Mouse (Mus musculus) lung, embryonic 14.5 days (tissue): Measurements from ENCODE around the gene Slc46a1. TPM values are rescaled to one million over a fixed set of nuclear protein-coding genes. Genes with fewer than 3 reads are reported as not detected.
A peak's percentile ranks its signal among the peaks of the same experiment; 100 is the strongest.

Experiments used
- ATAC-seq: fragments of 200-750 bp; cut with Nextera tagmentation; 2 replicates; pipeline ENCODE4 v1.8.0; 2017; ENCODE audit warnings: mild to moderate bottlenecking, moderate TSS enrichment, moderate library complexity; ENCODE audit not compliant: insufficient read depth
- DNase-seq: peaks from one replicate; pipeline ENCODE4 v3.0.0-alpha.2; 2015
- H3K27ac ChIP-seq: fragments of 300-500 bp; sonication (generic); 2 replicates; pipeline ENCODE4 v1.5.1; 2014; ENCODE audit warnings: low read depth, mild to moderate bottlenecking, moderate library complexity
- H3K27me3 ChIP-seq: fragments of 300-500 bp; sonication (generic); 2 replicates; pipeline ENCODE4 v1.6.1; 2014; ENCODE audit warnings: low read length, control low read depth; ENCODE audit not compliant: insufficient read depth
- H3K36me3 ChIP-seq: fragments of 300-500 bp; sonication (generic); 2 replicates; pipeline ENCODE4 v1.6.1; 2014; ENCODE audit warnings: control low read depth; ENCODE audit not compliant: insufficient read depth
- H3K4me1 ChIP-seq: fragments of 300-500 bp; sonication (generic); 2 replicates; pipeline ENCODE4 v1.6.1; 2014; ENCODE audit warnings: antibody characterized with exemption, control low read depth; ENCODE audit not compliant: insufficient read depth
- H3K4me2 ChIP-seq: fragments of 300-500 bp; sonication (generic); 2 replicates; pipeline ENCODE4 v1.6.1; 2014; ENCODE audit warnings: mild to moderate bottlenecking
- H3K4me3 ChIP-seq: fragments of 300-500 bp; sonication (generic); 2 replicates; pipeline ENCODE4 v1.5.1; 2014; ENCODE audit warnings: low read depth, low read length
- H3K9ac ChIP-seq: fragments of 300-500 bp; sonication (generic); 2 replicates; pipeline ENCODE4 v1.6.1; 2014
- H3K9me3 ChIP-seq: fragments of 300-500 bp; sonication (generic); 2 replicates; pipeline ENCODE4 v1.6.1; 2016; ENCODE audit warnings: low read depth, low read length, control low read depth
- CTCF ChIP-seq: IDR thresholded peaks from 2 replicates; pipeline ENCODE4 v1.5.1; 2016; ENCODE audit warnings: antibody characterized with exemption, low read depth
- WGBS: fragments of 180-500 bp; shearing (Covaris S2); extraction: QIAGEN DNeasy Blood & Tissue Kit; methylation state at CpG from one replicate; pipeline ENCODE4 v1.1.7; 2014; 5-methylcytosine and 5-hydroxymethylcytosine counted together
- polyA plus RNA-seq: library from polyadenylated mRNA; unstranded; fragments of >200 nt; fragmentation: Nextera tagmentation; extraction: Ambion mirVana; gene quantifications from 2 replicates; pipeline ENCODE4 v1.2.1, GENCODE M21; 2014

Gene Slc46a1
- polyA plus RNA-seq, 1 experiment from 2014 or later: 14.3 TPM

DNA sequence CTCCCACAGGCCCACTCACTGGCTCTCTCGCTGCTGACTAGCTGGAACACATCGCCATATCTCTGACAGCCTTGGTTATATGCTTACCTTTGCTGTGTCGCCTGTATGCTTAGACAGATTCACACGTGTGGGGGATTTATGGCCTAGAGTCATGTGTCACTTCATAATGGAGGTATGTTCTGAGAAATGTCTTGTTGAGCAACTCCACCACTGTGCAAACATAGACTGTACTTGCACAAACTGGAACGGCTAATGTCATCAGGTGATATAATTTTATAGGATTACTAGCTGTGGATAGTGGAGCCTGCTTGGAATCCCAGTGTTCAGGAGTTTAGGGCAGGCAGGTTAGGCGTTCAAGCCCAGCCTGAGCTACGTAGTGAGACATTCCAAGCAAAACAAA is 28.3 kb upstream of the Slc46a1 start:
- Histone ChIP-seq H3K4me3 (no peak overlapping the region), H3K9ac (no peak overlapping the region), H3K9me3 (no peaks in the 10 kb centered on the region), H3K27ac (no peak overlapping the region), H3K27me3 (no peaks in the 10 kb centered on the region), H3K4me2 (no peak overlapping the region), H3K36me3 (no peaks in the 10 kb centered on the region), H3K4me1 (0 out of 2 replicates have a peak, but pooled peaks cover 3% of the 10 kb centered on the region)
- TF ChIP-seq CTCF: no peak
- DNase-seq (no peak), ATAC-seq (no peak)
- WGBS: 75% methylated on average over 7 of the region's 7 CpGs

DNA sequence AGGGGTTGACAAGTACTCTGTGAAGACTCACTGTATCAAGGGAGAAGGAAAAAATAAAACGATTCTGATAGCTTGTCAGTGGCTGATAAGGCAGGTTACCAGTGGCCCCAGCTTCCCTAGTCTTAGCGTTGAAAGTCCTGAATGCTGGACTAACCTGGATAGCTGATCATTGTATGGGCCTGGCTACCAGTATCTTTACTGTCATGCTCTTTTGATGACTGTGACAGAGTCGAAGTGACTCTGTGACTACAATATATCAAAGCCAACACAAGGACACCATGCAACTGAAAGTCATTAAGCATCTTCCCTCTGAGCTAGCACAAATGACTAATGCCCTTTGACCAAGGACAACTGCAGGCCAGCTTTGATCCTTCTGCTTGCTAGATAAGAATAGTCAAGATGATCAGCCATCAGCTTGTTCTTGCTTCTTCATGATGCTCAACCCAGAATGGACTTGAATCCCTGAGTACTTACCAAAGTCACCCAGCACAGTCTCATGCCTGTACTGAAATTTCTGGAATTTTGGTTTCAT is 27.0 kb upstream of the Slc46a1 start:
- 67% methylated on average over 3 of the region's 3 CpGs for WGBS
- no peak overlapping the region for H3K4me2 ChIP-seq
- no peaks in the 10 kb centered on the region for H3K36me3 ChIP-seq

DNA sequence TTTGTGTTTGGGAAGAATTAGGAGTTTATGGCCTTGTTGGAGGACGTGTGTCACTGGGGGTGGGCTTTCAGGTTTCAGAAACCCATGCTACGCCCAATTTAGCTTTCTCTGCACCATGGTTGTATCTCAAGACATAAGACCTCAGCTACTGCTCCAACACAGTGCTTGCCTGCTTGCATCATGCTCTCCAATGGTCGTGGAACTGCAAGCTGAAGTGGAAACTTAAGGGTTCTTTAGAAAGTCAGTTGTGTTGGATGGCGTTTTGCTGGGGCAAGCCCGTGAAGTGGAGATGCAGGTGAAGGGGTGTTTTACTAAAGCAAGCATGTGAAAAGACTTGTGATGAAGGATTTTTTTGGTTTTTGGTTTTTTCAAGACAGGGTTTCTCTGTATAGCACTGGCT is 22.4 kb upstream of the Slc46a1 start:
- no peaks in the 10 kb centered on the region; the same call in 1 of the 2 replicates for H3K9me3 ChIP-seq
- DNase-seq (no peak), ATAC-seq (no peak)
- no peak overlapping the region for H3K27ac ChIP-seq
- no peak for TF ChIP-seq CTCF
- no peak overlapping the region for H3K4me3 ChIP-seq
- H3K9ac ChIP-seq: no peak overlapping the region
- H3K36me3 ChIP-seq: no peaks in the 10 kb centered on the region
- H3K27me3 ChIP-seq: no peaks in the 10 kb centered on the region
- WGBS: 70% methylated on average over 5 of the region's 5 CpGs
- H3K4me1 ChIP-seq: no peaks in the 10 kb centered on the region
- H3K4me2 ChIP-seq: no peak overlapping the region

More for the DNA sequence above, 27.0 kb upstream of the Slc46a1 start:
- no peak for TF ChIP-seq CTCF
- DNase-seq (no peak), ATAC-seq (no peak)
- 0 out of 2 replicates have a peak, but pooled peaks cover 3% of the 10 kb centered on the region for H3K4me1 ChIP-seq
- no peak overlapping the region for H3K4me3 ChIP-seq
- no peak overlapping the region for H3K9ac ChIP-seq
- no peaks in the 10 kb centered on the region; the same call in 1 of the 2 replicates for H3K9me3 ChIP-seq
- H3K27me3 ChIP-seq: no peaks in the 10 kb centered on the region
- no peak overlapping the region for H3K27ac ChIP-seq

DNA sequence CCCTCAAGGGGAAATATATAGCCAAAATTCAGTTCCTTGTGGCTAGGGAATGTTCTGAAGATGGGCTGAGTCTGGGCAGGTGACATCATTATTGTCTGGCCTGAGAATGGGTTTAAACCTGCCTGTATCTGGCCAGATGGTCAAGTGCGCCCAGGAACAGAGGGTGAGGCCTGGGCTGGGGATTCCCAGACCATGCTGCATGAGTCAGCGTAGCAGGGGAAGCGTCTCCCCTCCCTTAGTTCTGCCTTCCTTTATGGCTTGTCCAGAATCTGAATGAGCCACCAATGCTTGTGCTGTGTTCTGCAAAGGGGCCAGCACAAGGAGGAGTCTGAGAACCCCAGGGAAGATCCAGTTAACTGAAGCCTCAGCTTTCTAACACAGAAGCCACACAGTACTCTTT is 18.3 kb upstream of the Slc46a1 start:
- H3K9ac ChIP-seq: no peak overlapping the region
- H3K27me3 ChIP-seq: no peaks in the 10 kb centered on the region
- TF ChIP-seq CTCF: no peak

DNA sequence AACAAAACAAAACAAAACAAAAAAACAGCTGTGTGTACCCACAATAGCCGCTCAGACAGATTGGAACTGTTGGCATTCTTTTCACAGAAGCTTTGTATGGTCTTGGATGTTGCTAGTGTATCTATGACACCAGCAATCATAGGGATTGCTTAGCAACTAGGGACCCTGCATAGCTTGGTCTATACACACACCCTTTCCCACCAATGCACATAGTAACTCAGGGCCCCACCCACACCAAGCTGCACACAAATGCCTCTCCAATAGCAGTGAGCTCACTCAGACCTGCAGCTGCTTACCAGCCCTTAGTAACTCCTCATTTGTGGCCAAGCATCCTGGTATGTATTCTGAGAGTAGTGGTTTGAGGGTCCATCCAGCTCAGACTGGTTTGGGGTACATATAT is 17.3 kb upstream of the Slc46a1 start:
- no peak overlapping the region for H3K9ac ChIP-seq
- H3K27ac ChIP-seq: no peak overlapping the region
- H3K36me3 ChIP-seq: no peaks in the 10 kb centered on the region
- no peaks in the 10 kb centered on the region for H3K9me3 ChIP-seq
- 96% methylated on average over 1 of the region's 1 CpGs for WGBS
- no peak for ATAC-seq
- no peak for DNase-seq
- no peak overlapping the region for H3K4me3 ChIP-seq
- H3K4me2 ChIP-seq: no peak overlapping the region
- no peak for TF ChIP-seq CTCF
- H3K4me1 ChIP-seq: no peaks in the 10 kb centered on the region
- no peaks in the 10 kb centered on the region for H3K27me3 ChIP-seq

More for the DNA sequence above, 18.3 kb upstream of the Slc46a1 start:
- 71% methylated on average over 3 of the region's 3 CpGs for WGBS
- Histone ChIP-seq H3K9me3 (no peaks in the 10 kb centered on the region; the same call in 1 of the 2 replicates), H3K4me3 (no peak overlapping the region), H3K27ac (no peak overlapping the region), H3K4me1 (no peaks in the 10 kb centered on the region), H3K36me3 (no peaks in the 10 kb centered on the region), H3K4me2 (no peak overlapping the region)
- DNase-seq (no peak), ATAC-seq (no peak)

DNA sequence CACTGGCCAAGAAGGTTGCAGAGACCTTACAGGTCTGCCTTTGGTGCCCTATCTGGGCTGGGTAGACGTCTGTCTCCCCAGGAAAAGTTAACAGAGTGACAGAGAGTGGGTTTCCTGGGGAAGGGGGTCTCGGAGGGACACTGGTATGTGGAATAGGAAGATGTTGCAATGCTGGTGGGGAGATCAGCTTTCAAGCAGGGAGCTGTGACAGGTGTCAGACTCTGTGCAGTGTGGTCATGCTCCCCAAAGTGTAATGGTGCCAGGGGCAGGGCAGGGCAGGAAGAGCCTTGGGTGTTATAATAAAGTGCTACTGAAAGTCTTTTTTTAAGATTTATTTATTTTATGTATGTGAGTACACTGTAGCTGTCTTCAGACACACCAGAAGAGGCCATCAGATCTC is 15.2 kb upstream of the Slc46a1 start:
- no peaks in the 10 kb centered on the region for H3K9me3 ChIP-seq
- no peaks in the 10 kb centered on the region for H3K4me1 ChIP-seq
- ATAC-seq (no peak), DNase-seq (no peak)
- no peak overlapping the region for H3K9ac ChIP-seq
- no peaks in the 10 kb centered on the region for H3K27me3 ChIP-seq
- 39% methylated on average over 2 of the region's 2 CpGs for WGBS
- H3K4me3 ChIP-seq: no peak overlapping the region
- H3K4me2 ChIP-seq: no peak overlapping the region
- no peak overlapping the region for H3K27ac ChIP-seq
- H3K36me3 ChIP-seq: no peaks in the 10 kb centered on the region
- no peak for TF ChIP-seq CTCF

DNA sequence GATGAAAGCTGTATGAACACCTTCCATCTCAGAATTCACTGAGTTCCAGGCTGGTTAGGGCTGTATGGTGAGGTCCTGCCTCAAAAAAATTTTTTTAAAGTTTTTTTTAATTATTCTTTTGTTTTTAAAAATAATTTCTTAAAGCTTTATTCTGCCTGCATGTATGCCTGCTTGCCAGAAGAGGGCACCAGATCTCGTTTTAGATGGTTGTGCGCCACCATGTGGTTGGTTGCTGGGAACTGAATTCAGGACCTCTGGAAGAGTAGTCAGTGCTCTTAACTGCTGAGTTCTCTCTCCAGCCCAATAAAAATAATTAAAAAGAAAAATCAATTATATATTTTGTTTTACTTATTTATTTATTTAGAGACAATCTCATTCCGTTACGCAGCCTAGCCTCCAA is 11.8 kb upstream of the Slc46a1 start:
- WGBS: 11% methylated on average over 4 of the region's 4 CpGs
- Histone ChIP-seq H3K9me3 (no peaks in the 10 kb centered on the region), H3K4me2 (no peak overlapping the region), H3K9ac (no peak overlapping the region), H3K4me3 (no peak overlapping the region), H3K27me3 (no peaks in the 10 kb centered on the region), H3K27ac (no peak overlapping the region), H3K4me1 (no peaks in the 10 kb centered on the region), H3K36me3 (no peaks in the 10 kb centered on the region)
- TF ChIP-seq CTCF: peak; percentile 94
- peak; percentile 87 for DNase-seq
- no peak for ATAC-seq
